Mouse (Mus musculus) limb, embryonic 14.5 days (tissue): ENCODE measurements around the gene Pak4. TPM values are rescaled to one million over a fixed set of nuclear protein-coding genes. Genes with fewer than 3 reads are reported as not detected.
A peak's percentile ranks its signal among the peaks of the same experiment; 100 is the strongest.

ENCODE experiments used
- ATAC-seq: fragments of 200-750 bp; cut with Nextera tagmentation; 2 replicates; pipeline ENCODE4 v1.8.0; 2017; ENCODE audit warnings: low read depth, moderate number of reproducible peaks, moderate TSS enrichment; ENCODE audit not compliant: low FRiP score
- DNase-seq: peaks from one replicate; pipeline ENCODE4 v3.0.0-alpha.2; 2015; ENCODE audit warnings: low spot score
- H3K27ac ChIP-seq: fragments of 300-500 bp; sonication (generic); replicated peaks from 2 replicates; pipeline ENCODE4 v1.5.1; 2014; ENCODE audit warnings: low read depth, mild to moderate bottlenecking, low read length, moderate library complexity, mixed read lengths
- H3K27me3 ChIP-seq: fragments of 300-500 bp; sonication (generic); 2 replicates; pipeline ENCODE4 v1.6.1; 2014; ENCODE audit warnings: low read length, mixed read lengths; ENCODE audit not compliant: control insufficient read depth, insufficient read depth
- H3K36me3 ChIP-seq: fragments of 300-500 bp; sonication (generic); 2 replicates; pipeline ENCODE4 v1.6.1; 2014; ENCODE audit warnings: mild to moderate bottlenecking, low read length, moderate library complexity, mixed read lengths; ENCODE audit not compliant: control insufficient read depth, insufficient read depth
- H3K4me1 ChIP-seq: fragments of 300-500 bp; sonication (generic); 2 replicates; pipeline ENCODE4 v1.6.1; 2014; ENCODE audit warnings: antibody characterized with exemption, low read length, mixed read lengths; ENCODE audit not compliant: control insufficient read depth, insufficient read depth
- H3K4me2 ChIP-seq: fragments of 300-500 bp; sonication (generic); replicated peaks from 2 replicates; pipeline ENCODE4 v1.6.1; 2014; ENCODE audit warnings: low read depth, mild to moderate bottlenecking, low read length, moderate library complexity; ENCODE audit not compliant: severe bottlenecking
- H3K4me3 ChIP-seq: fragments of 300-500 bp; sonication (generic); replicated peaks from 2 replicates; pipeline ENCODE4 v1.5.1; 2014; ENCODE audit warnings: low read length
- H3K9ac ChIP-seq: fragments of 300-500 bp; sonication (generic); 2 replicates; pipeline ENCODE4 v1.6.1; 2014; ENCODE audit warnings: mild to moderate bottlenecking, low read depth, low read length, moderate library complexity; ENCODE audit not compliant: severe bottlenecking
- H3K9me3 ChIP-seq: fragments of 300-500 bp; sonication (generic); 2 replicates; pipeline ENCODE4 v1.6.1; 2016; ENCODE audit warnings: low read length; ENCODE audit not compliant: control insufficient read depth
- POLR2A ChIP-seq: fragments of 200-500 bp; IDR thresholded peaks from 2 replicates; pipeline ENCODE4 v1.8.0; 2012; ENCODE audit warnings: inconsistent platforms, mild to moderate bottlenecking, moderate library complexity, borderline replicate concordance; ENCODE audit not compliant: insufficient read depth, insufficient read length; ENCODE audit errors: extremely low read depth
- WGBS: fragments of 180-500 bp; shearing (Covaris S2); extraction: QIAGEN DNeasy Blood & Tissue Kit; methylation state at CpG from one replicate; pipeline ENCODE4 v1.1.7; 2014; 5-methylcytosine and 5-hydroxymethylcytosine counted together
- polyA plus RNA-seq, 2 experiments: library from polyadenylated mRNA; depleted of rRNA in 1 of 2; stranded (reverse) in 1 of 2; unstranded in 1 of 2; fragments of >200 nt; fragmentation: Nextera tagmentation in 1 of 2; extraction: Ambion mirVana in 1 of 2; gene quantifications; 2 replicates each; pipeline versions ENCODE4 v1.2.1 to v1.2.3; 2012 to 2014

Pak4 gene
- polyA plus RNA-seq, 2 experiments, result 21.3 to 27.6 TPM

DNA sequence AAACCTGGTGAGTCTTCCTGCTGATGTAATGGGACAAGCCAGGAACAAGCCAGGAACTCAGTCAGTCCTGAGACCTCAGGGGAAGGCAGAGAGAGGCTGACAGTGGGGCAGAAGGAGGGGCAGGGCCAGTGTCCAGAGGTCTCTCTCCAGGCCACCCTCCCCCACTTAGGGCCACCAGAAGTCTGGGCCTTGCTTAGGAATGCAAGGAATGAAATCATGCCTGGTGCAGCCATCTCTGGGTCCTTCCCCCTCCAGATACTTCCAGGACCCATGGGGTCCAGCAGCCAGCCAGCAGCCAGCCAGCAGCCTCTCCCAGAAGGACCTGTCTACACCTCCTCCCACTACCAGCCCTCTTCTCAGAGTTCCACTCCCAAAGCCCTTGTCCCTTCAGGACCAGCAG lies 10.3 kb downstream of the Pak4 start:
- H3K4me3 ChIP-seq, result no peak overlapping the region
- H3K4me2 ChIP-seq, result no peak overlapping the region
- H3K27me3 ChIP-seq, result no peaks in the 10 kb centered on the region
- no peak for TF ChIP-seq POLR2A
- DNase-seq, result no peak
- H3K36me3 ChIP-seq, result 0 out of 2 replicates have a peak, but pooled peaks cover 2% of the 10 kb centered on the region
- no peaks in the 10 kb centered on the region for H3K9me3 ChIP-seq
- peaks cover 30% of the 10 kb centered on the region for H3K4me1 ChIP-seq
- H3K9ac ChIP-seq, result peak overlapping the region; percentile 34
- no peak overlapping the region for H3K27ac ChIP-seq
- 0 out of 2 replicates have a peak, but pooled peaks have one; percentile 23 for ATAC-seq

DNA sequence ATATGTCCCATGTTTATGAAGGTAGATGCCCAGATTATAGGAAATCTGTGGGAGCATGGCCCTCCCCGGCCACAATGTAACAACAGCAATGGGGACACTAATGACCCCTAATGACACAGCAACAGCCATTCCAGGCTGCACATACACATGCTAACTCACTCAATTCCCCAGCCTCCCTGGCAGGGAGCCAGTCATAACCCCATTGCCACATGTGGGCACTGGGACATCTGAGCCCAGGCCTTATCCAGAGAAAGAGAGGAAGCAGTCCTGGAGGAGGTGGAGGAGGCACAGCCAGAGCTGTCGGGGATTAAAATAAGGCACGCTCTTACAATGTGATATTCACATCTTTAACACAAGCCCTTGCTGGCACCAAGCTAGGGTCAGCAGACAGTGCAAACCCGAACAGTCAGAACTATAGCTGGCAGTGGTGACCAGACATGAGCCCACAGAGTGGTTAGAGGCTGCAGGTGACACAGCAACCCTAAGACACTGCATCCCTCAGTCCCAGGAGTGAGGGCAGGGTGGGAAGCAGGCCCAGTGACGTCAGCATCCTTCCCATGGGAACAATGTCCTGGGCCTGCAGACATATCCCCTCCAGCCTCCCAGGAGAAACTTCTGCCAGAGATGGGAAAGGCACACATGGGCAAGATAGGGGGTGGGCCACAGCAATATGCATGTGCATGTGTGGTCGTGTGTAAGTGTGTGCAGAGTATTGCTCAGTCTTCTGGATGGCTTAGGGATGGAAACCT lies 11.1 kb downstream of the Pak4 start:
- H3K27ac ChIP-seq, result peak overlapping the region; percentile 48; the same call in 1 of the 2 replicates
- no peak for TF ChIP-seq POLR2A
- peaks cover 30% of the 10 kb centered on the region for H3K4me1 ChIP-seq
- peak; percentile 26 for DNase-seq
- 44% methylated on average over 6 of the region's 6 CpGs for WGBS
- no peaks in the 10 kb centered on the region for H3K9me3 ChIP-seq
- H3K4me2 ChIP-seq, result no peak overlapping the region
- no peaks in the 10 kb centered on the region for H3K36me3 ChIP-seq
- no peaks in the 10 kb centered on the region for H3K27me3 ChIP-seq
- no peak overlapping the region for H3K4me3 ChIP-seq
- ATAC-seq, result no peak
- peak overlapping the region; percentile 1 for H3K9ac ChIP-seq

DNA sequence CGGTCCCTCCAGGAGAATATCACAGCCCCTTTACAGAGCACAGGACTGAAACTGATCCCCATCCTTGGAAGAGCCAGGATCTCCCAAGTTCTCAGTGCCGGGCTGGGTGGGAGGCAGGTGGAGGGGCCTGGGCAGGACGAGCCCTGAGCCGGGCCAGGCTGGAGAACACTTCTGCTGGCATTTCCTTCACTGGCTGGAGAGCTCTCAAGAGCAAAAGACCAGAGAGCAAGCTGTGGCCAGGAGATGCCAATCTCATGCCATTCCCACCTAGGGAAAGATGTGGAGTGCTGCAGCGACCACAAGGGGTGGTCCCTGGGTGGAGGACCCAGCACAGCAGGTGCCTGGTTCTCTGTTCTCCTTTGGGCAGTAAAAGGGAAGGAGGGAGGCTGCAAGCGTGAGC lies 13.0 kb downstream of the Pak4 start:
- H3K4me1 ChIP-seq, result peaks cover 28% of the 10 kb centered on the region
- no peak overlapping the region for H3K27ac ChIP-seq
- no peaks in the 10 kb centered on the region for H3K27me3 ChIP-seq
- no peak for TF ChIP-seq POLR2A
- no peak for DNase-seq
- no peak for ATAC-seq
- H3K9ac ChIP-seq, result no peak overlapping the region
- no peaks in the 10 kb centered on the region for H3K36me3 ChIP-seq
- H3K9me3 ChIP-seq, result no peaks in the 10 kb centered on the region
- 70% methylated on average over 6 of the region's 6 CpGs for WGBS
- no peak overlapping the region for H3K4me3 ChIP-seq
- no peak overlapping the region for H3K4me2 ChIP-seq

DNA sequence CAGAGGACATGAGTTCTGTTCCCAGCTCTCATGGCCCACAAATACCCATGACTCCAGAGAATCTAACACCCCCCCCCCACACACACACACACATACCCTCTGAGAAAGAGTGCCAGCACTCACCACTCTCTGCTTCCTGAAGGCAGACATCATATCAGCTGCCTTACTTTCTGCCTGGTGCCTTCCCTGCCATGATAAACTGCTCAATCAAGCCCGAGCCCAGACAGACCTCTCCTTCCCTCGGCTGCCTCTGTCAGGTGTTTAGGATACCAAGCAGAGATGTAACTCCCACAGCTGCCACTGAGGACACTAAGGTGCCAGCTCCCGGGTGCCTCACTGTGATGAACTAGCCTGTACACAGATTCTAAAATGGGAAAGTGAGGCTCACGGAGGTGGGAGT lies 13.5 kb downstream of the Pak4 start:
- 67% methylated on average over 4 of the region's 4 CpGs for WGBS
- ATAC-seq, result no peak
- no peak overlapping the region for H3K27ac ChIP-seq

DNA sequence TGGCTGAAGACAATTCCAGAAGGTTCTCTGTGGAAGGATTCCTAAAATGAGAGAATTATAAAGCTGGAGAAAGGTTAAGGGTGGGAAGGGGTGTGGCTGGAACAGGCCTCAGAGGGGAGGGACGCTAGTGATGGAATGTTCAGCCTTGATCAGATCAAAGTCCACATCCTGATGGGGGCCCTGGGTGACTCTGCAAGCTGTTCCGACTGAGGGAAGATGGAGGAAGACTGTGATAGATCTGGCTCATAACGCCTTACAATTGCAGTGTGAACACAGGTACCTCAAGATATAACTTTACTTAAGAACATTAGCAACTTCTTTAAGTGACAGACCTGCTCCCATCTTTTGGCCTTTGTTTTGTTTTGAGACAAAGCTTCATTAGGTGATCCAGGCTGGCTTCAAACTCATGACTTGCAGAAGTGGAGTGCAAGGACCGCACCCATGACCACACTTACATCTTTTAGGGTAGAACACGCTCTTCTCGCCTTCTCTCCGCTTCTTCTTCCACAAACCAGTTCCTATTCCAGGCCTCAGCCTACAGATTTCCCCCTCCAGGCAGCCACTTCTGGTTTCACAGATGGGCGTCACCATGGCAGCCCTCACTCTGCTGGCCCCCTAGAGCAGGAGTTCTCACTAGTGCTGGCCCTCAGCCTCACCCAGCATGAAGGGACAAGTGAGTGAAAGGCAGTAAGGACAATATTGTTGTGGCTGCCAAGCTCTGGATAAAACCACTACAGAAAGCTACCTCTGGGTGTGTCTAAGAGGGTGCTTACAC lies 14.2 kb downstream of the Pak4 start:
- 67% methylated on average over 8 of the region's 8 CpGs for WGBS

More for the DNA sequence above, 13.5 kb downstream of the Pak4 start:
- H3K9ac ChIP-seq, result no peak overlapping the region
- H3K9me3 ChIP-seq, result no peaks in the 10 kb centered on the region
- no peaks in the 10 kb centered on the region for H3K27me3 ChIP-seq
- H3K4me3 ChIP-seq, result no peak overlapping the region
- no peak for TF ChIP-seq POLR2A
- no peaks in the 10 kb centered on the region for H3K36me3 ChIP-seq
- peaks cover 28% of the 10 kb centered on the region for H3K4me1 ChIP-seq
- no peak for DNase-seq
- H3K4me2 ChIP-seq, result no peak overlapping the region

More for the DNA sequence above, 14.2 kb downstream of the Pak4 start:
- TF ChIP-seq POLR2A, result no peak
- Histone ChIP-seq H3K27ac (no peak overlapping the region), H3K4me1 (peaks cover 28% of the 10 kb centered on the region), H3K36me3 (no peaks in the 10 kb centered on the region), H3K4me3 (no peak overlapping the region), H3K4me2 (no peak overlapping the region), H3K9ac (no peak overlapping the region), H3K9me3 (no peaks in the 10 kb centered on the region), H3K27me3 (no peaks in the 10 kb centered on the region)
- no peak for ATAC-seq
- DNase-seq, result no peak
